Mouse (Mus musculus): Measurements from ENCODE around the gene Ret.

Gene Ret

DNA sequence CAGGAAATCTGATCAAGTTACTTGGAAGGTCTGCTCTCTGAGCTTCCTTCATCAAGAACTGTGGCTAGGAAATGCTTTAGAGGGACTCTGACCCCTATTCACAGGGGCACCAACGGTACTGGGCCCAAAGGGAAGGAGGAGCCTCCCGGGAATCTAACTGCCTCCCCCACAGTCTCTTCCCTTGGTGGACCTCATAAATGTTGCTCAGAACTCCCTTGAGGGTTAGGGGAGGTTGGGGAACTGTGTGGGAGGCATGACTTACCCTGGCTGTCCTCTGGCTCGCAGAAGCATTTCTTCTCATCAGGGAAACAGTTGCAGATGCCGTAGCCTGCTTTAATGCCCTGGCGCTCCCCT, 23.6 kb downstream of the Ret start:
- DNase-seq (ENCODE audit: low spot score in 2 of 2) = no peak

DNA sequence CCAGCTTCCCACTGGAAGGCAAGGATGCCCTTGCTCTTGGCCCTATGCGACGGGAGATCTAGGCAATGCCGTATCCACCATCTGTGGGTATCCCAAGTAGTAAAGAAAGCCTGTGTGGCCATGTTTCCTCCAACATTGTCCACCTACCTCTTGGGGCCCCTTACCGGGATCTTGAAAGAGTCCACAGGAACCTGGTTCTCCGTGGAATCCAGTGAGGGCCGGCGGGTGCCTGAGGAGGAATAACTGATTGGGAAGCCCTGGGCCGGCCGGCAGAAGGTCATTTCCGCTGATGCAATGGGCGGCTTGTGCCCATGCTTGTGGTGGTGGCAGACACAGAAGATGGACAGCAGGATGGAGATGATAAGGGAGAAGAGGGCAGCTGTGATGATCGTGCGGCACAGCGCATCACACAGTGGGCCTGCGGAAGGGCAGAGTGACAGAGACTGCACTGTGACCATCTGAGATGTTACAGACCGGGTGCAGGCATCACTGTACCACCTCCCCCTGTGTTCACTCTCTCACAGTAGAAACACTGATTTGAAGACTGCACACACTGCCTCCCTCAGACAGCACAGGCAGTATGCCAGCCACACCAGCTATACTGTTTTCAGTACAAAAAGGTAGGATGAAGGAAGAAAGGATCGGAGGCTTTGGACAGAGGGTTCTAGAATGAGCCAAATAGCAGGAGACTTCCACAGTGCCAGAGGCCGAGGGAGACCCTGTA, 24.1 kb downstream of the Ret start:
- DNase-seq (ENCODE audit: low spot score in 2 of 2) = no peak

DNA sequence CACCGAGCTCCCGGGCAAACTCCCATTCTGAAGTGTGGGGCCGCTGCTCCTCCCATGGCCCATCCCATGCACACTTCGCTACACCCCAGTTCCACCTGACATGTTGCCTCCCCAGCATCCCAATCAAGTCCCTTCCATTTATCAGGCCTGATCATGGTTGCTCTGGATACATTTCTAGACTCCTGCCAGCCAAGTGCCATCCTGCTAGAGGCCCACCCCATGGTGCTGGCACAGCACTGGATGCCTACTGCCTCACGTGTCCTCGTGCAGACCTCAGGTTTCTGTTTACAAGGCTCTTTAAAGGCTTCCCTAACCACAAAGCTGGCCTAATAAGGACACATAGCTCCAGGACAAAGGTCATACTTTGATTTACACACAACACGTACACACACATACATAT, 26.1 kb downstream of the Ret start:
- DNase-seq (ENCODE audit: low spot score in 2 of 2) = no peak

DNA sequence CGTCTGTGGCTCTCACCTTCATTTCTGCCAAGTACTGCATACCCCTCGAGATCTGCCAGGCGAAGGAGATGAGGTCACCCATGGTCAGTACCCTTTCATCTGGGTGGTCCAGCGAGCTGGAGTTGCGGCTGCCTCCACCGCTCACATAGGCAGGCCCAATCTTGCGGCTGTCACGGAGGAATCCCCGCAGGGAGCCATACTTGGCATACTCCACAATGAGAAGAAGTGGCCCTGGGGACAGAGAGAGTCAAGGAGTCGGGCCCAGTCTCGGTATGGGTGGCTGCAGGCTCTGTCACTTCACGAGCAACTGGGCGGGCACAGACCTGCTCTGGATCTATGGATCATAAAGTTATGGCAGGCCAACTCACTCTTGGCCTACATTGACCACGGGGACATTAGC, 29.4 kb downstream of the Ret start:
- DNase-seq (ENCODE audit: low spot score in 2 of 2) = no peak

DNA sequence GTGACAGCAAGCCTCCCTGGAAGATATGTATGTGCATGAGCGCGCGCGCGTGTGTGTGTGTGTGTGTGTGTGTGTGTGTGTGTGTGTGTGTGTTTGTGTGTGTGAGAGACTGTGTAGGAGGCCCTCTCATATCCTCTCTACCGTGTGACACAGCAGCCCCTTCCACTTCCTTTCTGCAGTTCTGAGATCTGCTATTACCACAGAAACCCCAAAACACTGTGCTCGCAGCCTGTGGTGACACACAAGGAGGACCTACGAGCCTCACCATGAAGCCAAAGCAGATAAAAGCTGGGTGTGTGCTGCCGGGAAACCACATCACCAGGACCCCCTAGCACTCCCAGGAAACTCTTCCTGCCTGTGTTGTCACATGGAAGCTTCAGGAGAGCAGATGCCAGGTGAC, 30.5 kb downstream of the Ret start:
- DNase-seq (ENCODE audit: low spot score in 2 of 2) = no peak

DNA sequence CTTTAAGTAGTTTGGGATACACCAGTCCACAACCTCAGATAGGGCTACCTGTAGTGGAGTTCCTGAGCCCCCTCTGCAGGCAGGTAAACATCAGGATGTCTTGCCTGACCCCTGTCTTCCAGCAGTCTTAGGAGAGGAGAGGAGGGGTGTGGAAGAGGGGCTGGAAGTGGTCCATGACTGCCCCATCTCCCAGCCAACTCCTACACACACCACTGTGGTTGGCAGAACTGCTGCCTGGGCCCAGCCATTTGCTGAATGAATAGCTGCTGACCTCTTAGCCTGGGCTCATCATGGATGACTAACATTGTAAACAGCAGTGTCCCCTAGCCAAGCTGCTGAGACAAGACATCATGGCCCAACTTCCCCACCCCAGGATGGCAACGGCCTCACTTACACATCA, 32.0 kb downstream of the Ret start:
- no peak for DNase-seq (ENCODE audit: low spot score in 2 of 2)

DNA sequence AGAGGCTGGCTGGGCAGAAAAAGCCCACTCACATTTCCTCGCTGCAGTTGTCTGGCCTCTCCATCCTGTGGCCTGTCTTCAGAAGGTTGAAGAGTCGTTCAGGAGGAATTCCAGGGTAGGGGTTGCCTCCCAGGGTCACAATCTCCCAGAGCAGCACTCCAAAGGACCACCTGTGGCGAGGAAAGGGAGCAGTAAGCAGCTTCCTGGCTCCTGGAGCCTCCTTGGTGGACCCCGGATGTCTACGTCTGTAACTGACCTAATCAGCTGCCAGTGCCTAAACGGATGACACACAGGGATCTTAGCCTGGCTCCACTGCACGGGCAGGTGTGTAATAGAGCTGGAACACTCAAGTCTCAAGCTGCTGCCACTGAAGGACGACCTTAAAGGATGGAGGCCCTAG, 32.8 kb downstream of the Ret start:
- no peak for DNase-seq (ENCODE audit: low spot score in 2 of 2)

DNA sequence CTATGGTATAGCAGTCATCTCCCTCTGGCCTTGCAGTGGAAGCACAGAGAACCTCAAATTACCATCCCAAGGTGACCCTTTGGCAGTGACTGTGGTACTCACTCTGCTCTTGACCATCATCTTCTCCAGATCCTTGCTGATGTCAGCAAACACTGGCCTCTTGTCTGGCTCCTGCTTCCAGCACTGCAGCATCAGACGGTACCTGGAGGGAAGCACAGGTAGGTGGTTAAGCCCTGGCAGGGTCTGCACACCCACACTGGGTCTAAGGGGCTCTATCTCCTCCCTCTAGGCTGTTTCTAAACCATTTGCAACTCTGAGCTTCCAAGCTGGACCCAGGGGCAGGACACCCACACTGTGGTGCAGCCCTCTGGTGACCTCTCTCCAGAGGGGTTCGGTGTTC, 34.4 kb downstream of the Ret start:
- DNase-seq (ENCODE audit: low spot score in 2 of 2) = no peak

DNA sequence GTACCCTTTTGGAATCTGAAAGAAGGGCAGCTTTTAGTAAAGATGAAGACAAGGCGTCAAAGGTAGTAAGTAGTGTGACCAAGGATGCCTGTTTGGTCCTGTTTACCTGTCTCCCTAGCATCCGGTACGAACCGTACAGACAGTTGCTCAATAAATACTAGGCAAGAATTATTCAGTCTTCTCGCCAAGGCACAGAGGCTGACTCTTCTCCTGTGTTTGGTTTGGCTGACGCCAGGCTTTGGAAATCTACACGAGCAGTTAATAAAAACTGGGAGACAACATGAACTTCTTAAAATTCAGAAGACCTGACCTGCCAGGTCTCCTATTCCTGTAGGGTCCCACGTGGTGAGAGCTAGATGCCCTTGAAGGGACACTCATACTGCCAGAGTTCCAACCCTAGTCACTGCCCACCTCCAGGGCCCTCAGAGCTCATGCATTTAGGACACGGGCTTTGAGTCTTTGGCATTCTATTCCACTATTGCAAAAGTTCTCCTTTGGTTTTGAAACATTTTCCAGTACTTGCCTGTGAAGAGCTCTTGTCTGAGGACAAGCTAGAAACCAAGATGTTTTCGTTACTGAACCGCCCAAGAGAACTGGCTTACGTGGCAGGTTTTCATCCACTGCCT, 34.9 kb downstream of the Ret start:
- no peak for DNase-seq (ENCODE audit: low spot score in 2 of 2)

DNA sequence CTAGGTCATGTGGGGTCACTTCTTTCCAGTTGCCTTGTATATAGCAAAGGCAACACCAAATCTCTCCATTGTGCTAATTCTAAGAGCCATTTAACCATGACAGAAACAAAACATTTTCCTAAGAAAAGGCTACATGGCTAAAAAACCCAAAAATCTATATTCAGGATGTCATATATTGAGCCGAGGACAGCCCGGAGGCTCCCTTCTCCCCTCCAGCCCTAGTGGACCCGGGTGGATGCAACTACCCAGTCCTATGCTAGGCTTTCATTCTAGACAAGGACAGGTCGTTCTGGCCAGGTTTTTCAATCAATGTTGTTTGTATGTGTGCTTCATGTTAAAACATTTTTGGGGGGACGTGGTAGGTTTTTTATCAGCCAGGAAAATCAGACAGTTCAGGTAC, 44.4 kb downstream of the Ret start:
- DNase-seq (ENCODE audit: low spot score in 2 of 2) = no peak

DNA sequence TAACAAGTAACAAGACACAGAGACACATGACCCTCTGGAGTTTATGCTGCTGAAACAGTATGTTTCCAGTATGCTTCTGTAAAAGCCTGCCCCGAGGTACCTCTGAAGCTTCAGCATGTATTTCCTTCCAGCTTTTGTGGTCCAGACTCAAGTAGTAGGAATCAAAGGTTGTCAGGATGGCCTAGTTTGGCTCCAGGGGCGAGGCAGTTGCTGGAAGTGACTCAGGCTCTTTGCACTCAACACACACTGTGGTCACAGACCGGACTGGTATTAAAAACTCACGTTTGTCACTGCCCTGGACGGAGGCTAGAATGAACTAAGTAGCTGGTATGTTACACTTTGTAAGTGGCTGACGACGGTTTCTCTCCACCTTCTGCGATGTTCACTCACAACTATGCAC, 46.5 kb downstream of the Ret start:
- no peak for DNase-seq (ENCODE audit: low spot score in 2 of 2)

DNA sequence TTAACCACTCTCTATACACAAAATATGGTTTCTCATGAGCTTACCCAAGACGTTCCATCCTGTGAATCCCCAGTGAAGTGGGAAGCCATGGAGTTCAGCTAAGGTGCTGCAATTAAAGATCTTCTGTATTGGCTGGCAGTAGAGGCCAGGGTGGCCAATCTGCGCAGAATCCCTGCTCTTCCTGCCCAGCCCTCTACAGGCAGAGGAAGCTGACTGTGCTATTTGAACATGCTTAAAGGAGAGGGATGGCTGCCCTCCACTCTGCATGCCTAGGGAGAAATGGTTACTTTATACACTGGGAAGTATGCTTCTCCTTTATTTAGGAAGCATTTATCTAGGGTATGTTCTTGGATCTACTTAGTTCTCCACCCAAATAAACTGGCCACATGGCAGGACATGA, 47.0 kb downstream of the Ret start:
- no peak for DNase-seq (ENCODE audit: low spot score in 2 of 2)

DNA sequence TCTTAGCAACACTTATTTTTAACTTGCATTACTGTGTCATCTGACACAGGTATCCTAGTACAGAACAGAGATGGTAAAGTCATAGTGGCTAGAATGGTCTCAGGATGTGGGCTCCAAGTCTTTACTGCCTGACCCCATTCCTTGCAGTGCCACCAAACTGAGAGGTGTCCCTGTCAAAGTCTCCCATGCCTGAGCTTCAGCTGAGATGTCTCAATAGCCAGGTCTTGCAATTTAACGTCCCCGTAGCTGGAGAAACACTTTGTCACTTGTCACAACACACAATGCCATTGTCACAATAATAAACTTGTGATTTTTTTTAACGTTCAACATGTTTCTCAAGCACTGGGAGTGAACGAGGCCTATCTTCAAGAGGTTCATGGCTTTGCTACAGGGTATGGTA, 47.4 kb downstream of the Ret start:
- DNase-seq (ENCODE audit: low spot score in 2 of 2) = no peak

DNA sequence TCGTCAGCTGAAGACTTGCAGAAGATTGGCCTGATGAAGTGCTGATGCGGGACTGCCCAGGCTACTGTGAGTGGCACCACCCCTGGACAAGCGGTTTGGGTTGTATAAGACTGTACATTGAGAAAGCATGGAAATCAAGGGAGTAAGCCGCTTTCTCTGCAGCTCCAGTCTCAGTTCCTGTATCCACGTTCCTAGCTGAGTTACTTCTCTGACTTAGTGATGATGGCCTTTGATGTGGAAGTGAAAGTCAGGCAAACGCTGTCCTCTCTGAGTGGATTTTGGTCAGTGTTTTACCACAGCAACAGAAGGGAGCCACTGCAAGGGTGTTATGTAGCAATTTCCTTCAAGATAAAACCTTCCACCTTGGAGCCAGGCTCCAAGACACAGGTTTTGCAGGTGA, 56.6 kb downstream of the Ret start:
- DNase-seq (ENCODE audit: low spot score in 2 of 2) = no peak

DNA sequence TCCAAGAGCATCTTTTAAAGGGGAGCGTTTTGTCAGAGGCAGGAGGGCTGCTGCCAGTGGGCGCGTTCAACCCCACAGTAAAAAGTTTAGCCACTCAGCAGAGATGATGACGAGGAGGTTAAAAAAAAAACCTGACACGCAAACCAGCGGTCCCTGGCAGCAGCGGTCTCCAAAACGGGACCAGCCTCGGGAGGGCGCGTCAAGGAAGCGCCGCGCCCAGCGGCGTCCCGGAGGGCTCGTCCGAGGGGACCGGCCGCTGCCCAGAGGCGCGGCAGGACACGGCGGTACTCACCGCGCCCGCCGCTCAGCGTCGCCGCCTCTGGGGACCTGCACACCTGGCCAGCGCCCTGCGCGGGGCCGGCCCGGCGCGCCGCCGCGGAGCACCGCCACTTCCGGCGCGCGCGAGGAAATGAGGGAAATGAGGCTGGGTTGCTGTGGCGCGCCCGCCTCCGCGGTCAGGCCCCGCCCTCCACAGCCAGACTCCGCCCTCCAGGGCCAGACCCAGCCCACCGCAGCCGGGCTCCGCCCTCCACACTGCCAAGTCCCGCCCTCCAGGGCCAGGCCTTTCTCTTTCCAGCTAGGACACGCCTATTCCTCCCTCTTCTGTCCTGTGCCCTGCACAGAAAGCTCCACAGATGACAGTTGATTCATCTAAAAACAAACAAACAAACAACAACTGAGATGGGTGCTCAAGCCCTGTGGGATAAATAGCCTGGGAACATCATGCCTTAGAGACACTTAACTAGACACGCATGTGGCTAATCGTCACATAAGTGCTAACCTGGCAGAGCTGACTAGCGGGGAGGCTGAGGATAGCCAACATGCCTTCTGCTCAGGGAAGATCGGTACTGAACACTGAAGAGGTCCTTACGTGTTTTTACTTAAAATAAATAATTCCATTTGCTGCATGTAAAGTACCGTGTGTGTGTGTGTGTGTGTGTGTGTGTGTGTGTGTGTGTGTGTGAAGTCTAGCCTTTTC, 58.5 kb downstream of the Ret start, which contains the start of gene Csgalnact2:
Gene Csgalnact2 (minus strand): TSS at position 410 of the 979 bp plus-strand sequence.
- DNase-seq (ENCODE audit: low spot score in 2 of 2) = peak; percentile 75 to 85

DNA sequence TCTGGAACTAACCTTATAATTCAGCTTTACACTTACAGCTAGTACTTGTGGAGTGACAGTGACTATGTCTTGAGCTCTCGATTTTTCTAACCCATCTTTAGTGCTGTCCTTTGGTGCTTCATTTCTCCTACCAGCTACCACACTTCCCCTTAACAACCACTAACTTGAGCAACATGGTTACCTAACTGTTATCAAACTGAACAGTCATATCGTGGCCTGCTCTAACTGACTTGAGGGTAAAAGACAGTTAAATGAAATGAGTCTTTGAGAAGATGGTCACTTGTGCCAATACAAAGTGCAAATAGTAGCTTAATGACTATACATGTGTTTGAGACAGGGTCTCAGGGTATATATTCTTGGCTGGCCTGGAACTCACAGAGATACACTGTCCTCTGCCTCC, 60.4 kb downstream of the Ret start:
- no peak for DNase-seq (ENCODE audit: low spot score in 2 of 2)

DNA sequence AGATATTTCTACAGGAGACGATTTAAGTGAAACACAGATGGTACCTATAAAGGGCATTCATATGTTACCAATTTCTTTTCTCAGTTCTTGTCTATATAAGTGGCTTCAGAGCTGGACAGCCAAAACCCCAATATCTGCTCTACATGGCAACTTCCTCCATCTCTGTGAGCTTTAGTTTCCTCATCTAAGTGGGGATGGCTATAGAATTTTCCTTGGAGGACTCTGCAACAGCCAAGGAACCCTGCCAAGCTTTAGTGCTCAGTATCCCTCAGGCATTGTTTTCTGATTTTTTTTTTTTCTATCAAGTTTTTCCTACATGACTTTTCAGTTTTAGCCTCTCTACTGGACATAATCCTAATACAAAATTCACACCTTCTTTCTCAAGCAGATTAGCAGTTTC, 63.1 kb downstream of the Ret start:
- no peak for DNase-seq (ENCODE audit: low spot score in 2 of 2)

DNA sequence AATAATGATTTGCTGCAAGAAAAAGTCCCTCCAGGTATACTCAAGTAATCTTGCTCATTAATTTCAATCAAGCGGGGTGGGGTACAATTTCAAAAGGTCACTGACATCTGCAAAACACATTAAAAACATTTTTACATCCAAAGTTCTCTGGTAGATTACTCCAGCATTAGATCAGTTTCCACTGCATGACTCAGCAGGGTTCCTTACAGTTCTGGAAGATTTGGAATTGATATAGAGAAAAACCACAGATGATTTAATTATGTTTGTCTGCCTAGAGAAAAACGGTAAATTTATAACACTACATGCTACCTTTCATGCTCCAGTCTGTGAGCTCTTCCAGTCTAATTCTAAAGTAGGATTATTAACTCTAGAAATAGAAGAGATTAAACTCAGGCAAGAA, 67.5 kb downstream of the Ret start:
- no peak for DNase-seq (ENCODE audit: low spot score in 2 of 2)

DNA sequence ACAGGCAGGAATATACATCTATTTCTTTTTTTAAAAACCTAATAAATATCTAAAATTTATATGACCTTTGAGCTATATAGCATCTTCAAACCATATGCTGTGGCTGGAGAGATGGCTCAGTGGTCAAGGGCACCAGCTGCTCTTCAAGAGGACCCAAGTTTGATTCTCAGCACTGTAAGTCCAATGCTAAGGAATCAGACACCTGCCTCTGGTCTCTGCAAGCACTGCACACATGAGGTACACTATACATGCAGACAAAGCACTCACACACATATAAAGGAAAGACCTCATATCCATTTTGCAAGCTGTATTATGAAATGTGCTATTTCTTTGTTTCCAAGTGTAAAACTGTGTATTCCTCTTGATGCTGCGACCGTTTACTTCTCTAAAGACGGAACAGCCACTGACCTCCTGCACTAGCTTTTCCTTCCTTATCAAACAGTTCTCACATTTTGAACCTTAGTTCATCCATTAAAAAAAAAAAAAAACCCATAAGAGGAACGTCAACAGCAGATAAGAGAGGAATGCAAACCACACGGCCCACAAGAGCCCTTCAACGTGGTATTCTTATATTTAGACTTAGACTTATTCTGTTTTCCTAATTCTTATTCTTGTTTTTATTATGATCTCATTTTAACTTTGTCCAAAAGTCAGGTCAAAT, 69.6 kb downstream of the Ret start:
- no peak for DNase-seq (ENCODE audit: low spot score in 2 of 2)

DNA sequence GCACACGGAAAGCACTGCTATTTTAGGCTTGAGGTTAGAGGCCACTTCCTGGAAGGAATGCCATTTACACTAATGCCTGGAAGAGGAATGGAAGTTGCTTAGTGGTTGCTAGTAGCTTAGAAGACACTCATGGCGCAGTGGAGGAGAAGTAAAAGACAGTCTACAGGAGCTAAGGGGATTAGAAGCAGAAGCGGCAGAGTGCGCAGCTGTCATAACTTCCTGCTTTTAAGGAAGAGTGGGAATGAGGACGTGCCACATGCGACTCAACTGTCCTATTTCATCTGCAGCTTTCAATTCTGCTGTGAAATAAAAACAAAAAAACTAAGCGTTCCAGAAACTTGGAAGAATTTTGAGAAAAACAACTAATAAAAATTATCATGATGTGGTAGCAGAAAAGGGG, 70.3 kb downstream of the Ret start:
- DNase-seq (ENCODE audit: low spot score in 2 of 2) = no peak

DNA sequence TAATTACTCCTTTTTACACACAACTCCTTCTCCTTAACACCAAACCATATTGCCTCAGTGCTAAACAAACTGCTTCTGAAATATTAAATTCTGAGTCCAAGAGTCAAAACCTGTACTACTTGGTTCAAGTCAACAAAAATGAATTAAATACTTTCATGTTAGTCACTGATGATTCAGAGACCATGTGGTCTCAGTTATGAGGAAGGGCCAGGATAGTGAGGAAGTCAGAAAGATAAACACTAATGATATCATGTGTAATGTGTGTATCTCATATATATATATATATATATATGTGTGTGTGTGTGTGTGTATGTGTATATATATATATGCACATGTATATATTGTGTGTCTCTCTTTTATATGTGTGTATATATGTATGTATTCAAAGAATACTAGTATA, 70.9 kb downstream of the Ret start:
- DNase-seq (ENCODE audit: low spot score in 2 of 2) = no peak

DNA sequence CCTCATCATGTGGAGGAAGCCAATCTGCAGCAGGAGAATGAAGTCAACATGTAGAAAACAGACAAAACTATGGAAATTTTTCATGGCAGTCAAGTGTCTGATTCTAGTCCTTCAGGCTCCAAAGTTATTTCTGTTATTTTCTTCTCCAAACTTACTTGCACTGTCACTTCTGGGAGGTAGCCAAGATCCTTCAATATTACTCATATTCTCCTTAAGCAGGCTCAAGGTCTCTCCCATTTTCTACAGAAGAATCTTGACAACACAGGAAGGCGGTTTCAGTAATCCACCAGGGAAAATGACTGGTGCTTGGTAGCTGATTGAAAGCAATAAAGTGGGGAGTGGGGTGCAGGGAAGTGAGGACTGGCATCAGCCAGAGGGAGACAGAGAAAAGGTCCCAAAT, 74.8 kb downstream of the Ret start:
- no peak for DNase-seq (ENCODE audit: low spot score in 2 of 2)
